In the genomic region with DNA sequence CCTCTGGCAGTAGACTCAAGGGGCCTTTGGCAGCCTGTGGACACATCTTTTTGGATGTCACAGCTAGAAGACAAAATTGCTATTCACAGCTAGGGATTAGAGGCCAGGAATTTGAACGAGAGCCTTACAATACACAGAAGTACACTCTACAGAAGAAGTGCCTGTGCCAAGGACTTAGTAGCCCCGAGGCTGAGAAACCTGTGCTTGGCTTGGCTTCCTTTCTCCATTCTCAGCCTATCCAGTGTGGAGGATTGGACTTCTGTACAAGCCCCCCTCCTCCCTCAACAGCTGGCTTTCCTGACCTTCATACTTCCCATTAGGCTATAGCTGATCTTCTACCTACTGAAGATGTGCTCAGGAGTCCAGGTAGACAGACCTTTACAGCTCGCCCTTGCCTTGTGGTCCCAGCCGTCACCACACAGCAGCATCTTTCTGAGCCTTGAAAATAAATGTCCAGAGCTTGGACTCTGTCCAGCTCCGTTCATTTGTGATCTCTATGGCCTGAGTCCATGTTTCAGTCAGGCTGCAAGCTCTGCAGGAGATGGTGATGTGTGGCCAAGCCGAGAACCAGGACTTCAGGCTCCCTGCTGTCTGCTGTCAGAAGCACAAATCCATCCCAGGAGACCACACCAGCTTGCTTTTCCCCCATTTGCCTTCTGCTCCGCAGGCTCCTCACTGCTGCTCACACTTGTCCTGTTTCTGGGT, we compare ENCODE assay signal across 25 mouse cellular contexts. TPM values are rescaled to one million over a fixed set of nuclear protein-coding genes. Genes with fewer than 3 reads are reported as not detected.
DNase-seq lines count a peak whose midpoint lies in the region; ATAC-seq and TF ChIP-seq lines count a peak whose summit lies in the region.
"Had no signal": no experiment of that assay in that cellular context is flagged by ENCODE, and none has a peak within 500 bp of the region (broad histone marks: within the 10 kb centered on the region; RNA-seq: fewer than 3 reads in every experiment).

No protein-coding gene starts in this region.

- H3K9ac ChIP-seq in hindbrain, postnatal 0 days (replicated peaks; ENCODE audit: low read length) = no peak overlapping the region
- H3K9ac ChIP-seq in hindbrain, embryonic 11.5 days (ENCODE audit: low read depth, low read length) = no peak overlapping the region
- no peak overlapping the region for H3K9ac ChIP-seq in neural tube, embryonic 15.5 days (replicated peaks)
- H3K9ac ChIP-seq: forebrain, embryonic 12.5 days; kidney, embryonic 15.5 days; neural tube, embryonic 12.5 days had no signal

- H3K27ac ChIP-seq in hindbrain, postnatal 0 days = peak overlapping the region; percentile 48; the same call in 1 of the 2 replicates
- no peak overlapping the region for H3K27ac ChIP-seq in hindbrain, embryonic 11.5 days (ENCODE audit: low read depth, low read length)
- H3K27ac ChIP-seq in neural tube, embryonic 15.5 days (replicated peaks) = no peak overlapping the region
- H3K27ac ChIP-seq: forebrain, embryonic 12.5 days; heart, adult 2 months; kidney, embryonic 15.5 days; layer of hippocampus, adult 2 months; neural tube, embryonic 12.5 days had no signal

- WGBS in hindbrain, postnatal 0 days = 34% methylated on average over 7 of the region's 7 CpGs
- WGBS in hindbrain, embryonic 11.5 days = 79% methylated on average over 7 of the region's 7 CpGs
- 66% methylated on average over 7 of the region's 7 CpGs for WGBS in neural tube, embryonic 15.5 days

- TF ChIP-seq CTCF in hindbrain, postnatal 0 days (IDR thresholded peaks at IDR 0.05; ENCODE audit: low read depth) = no peak

- no peaks in the 10 kb centered on the region for H3K27me3 ChIP-seq in hindbrain, postnatal 0 days (ENCODE audit: insufficient read depth, low read length)
- H3K27me3 ChIP-seq in hindbrain, embryonic 11.5 days (ENCODE audit: control insufficient read depth, insufficient read depth, low read length) = no peaks in the 10 kb centered on the region
- no peaks in the 10 kb centered on the region for H3K27me3 ChIP-seq in neural tube, embryonic 15.5 days (replicated peaks)
- H3K27me3 ChIP-seq: forebrain, embryonic 12.5 days; kidney, embryonic 15.5 days; megakaryocyte, embryonic 14.5 days; neural tube, embryonic 12.5 days had no signal

- no peak overlapping the region for H3K4me3 ChIP-seq in hindbrain, postnatal 0 days (ENCODE audit: low read length)
- no peak overlapping the region for H3K4me3 ChIP-seq in hindbrain, embryonic 11.5 days (ENCODE audit: low read depth, low read length)
- no peak overlapping the region for H3K4me3 ChIP-seq in neural tube, embryonic 15.5 days (replicated peaks)
- H3K4me3 ChIP-seq: forebrain, embryonic 12.5 days; heart, adult 2 months; kidney, embryonic 15.5 days; layer of hippocampus, adult 2 months; megakaryocyte, embryonic 14.5 days; neural tube, embryonic 12.5 days had no signal

- H3K4me2 ChIP-seq in hindbrain, postnatal 0 days (ENCODE audit: low read depth, low read length) = no peak overlapping the region
- H3K4me2 ChIP-seq in hindbrain, embryonic 11.5 days (replicated peaks; ENCODE audit: low read depth, low read length) = no peak overlapping the region
- no peak overlapping the region for H3K4me2 ChIP-seq in neural tube, embryonic 15.5 days
- H3K4me2 ChIP-seq: forebrain, embryonic 12.5 days; kidney, embryonic 15.5 days; neural tube, embryonic 12.5 days had no signal

- peak; percentile 4 for DNase-seq in adrenal gland, postnatal 10 days
- no peak for DNase-seq in adrenal gland, postnatal 36 days
- peak; percentile 73 for DNase-seq in hindbrain, postnatal 0 days (ENCODE audit: low spot score)
- DNase-seq in hindbrain, embryonic 11.5 days (ENCODE audit: low spot score) = no peak
- DNase-seq in neural tube, embryonic 10.5 days (ENCODE audit: extremely low spot score, low spot score) = no peak
- peak; percentile 29 to 52 for DNase-seq in cerebellum, postnatal 25 days
- DNase-seq: adrenal gland, postnatal 14 days; gastrocnemius, postnatal 14 days; heart, adult 2 months; heart, postnatal 36 days; liver; lung, postnatal 14 days; right cerebral cortex, postnatal 4 days; thymus, adult 2 months had no signal

- ATAC-seq in hindbrain, postnatal 0 days = peak; percentile 68
- no peak for ATAC-seq in hindbrain, embryonic 11.5 days (ENCODE audit: low FRiP score)
- ATAC-seq in neural tube, embryonic 15.5 days (ENCODE audit: low FRiP score) = peak; percentile 43; the same call in 1 of the 2 replicates
- no peak for ATAC-seq in megakaryocyte, adult 5-6 weeks (ENCODE audit: poor library complexity, severe bottlenecking)
- ATAC-seq: activated CD4-positive, CD25-positive, alpha-beta regulatory T cell, adult 4 months; CD4-positive, CD25-positive, alpha-beta regulatory T cell, adult 4 months; intestine, embryonic 16.5 days had no signal

- no peaks in the 10 kb centered on the region for H3K36me3 ChIP-seq in hindbrain, postnatal 0 days (ENCODE audit: insufficient read depth, low read length)
- H3K36me3 ChIP-seq in hindbrain, embryonic 11.5 days (ENCODE audit: control insufficient read depth, insufficient read depth, low read length) = no peaks in the 10 kb centered on the region
- H3K36me3 ChIP-seq in neural tube, embryonic 15.5 days = no peaks in the 10 kb centered on the region
- H3K36me3 ChIP-seq: forebrain, embryonic 12.5 days; kidney, embryonic 15.5 days; neural tube, embryonic 12.5 days had no signal

- peaks cover 12% of the 10 kb centered on the region; the same call in 1 of the 2 replicates for H3K4me1 ChIP-seq in hindbrain, postnatal 0 days (ENCODE audit: insufficient read depth, low read length)
- no peaks in the 10 kb centered on the region for H3K4me1 ChIP-seq in hindbrain, embryonic 11.5 days (replicated peaks; ENCODE audit: control insufficient read depth, insufficient read depth, low read length)
- peaks cover 8% of the 10 kb centered on the region; the same call in 1 of the 2 replicates for H3K4me1 ChIP-seq in neural tube, embryonic 15.5 days
- H3K4me1 ChIP-seq: forebrain, embryonic 12.5 days; kidney, embryonic 15.5 days; megakaryocyte, embryonic 14.5 days; neural tube, embryonic 12.5 days had no signal

- H3K9me3 ChIP-seq in hindbrain, postnatal 0 days (ENCODE audit: low read length) = no peaks in the 10 kb centered on the region
- no peaks in the 10 kb centered on the region for H3K9me3 ChIP-seq in hindbrain, embryonic 11.5 days (ENCODE audit: control insufficient read depth, low read length)
- H3K9me3 ChIP-seq in neural tube, embryonic 15.5 days (replicated peaks) = no peaks in the 10 kb centered on the region
- H3K9me3 ChIP-seq: forebrain, embryonic 12.5 days; kidney, embryonic 15.5 days; neural tube, embryonic 12.5 days had no signal

RNA-seq across cellular contexts. Expression of gene Tmem200c, which starts 55.2 kb away (rescaled TPM):
- total RNA-seq in adrenal gland, postnatal 10 days (2021) = under 1 TPM; 0.78 to 0.94 TPM
- total RNA-seq in adrenal gland, postnatal 36 days (2021) = under 1 TPM; 0.53 to 0.66 TPM
- total RNA-seq in hindbrain, postnatal 0 days (2014; rRNA removed) = 15.4 and 19.9 TPM in 2 replicates
- 2.3 and 2.7 TPM in 2 replicates for polyA plus RNA-seq in hindbrain, postnatal 0 days (2015; fragmentation: Nextera tagmentation; extraction: Ambion mirVana)
- polyA plus RNA-seq in hindbrain, embryonic 11.5 days (2014; fragmentation: Nextera tagmentation; extraction: Ambion mirVana) = 2.0 and 2.2 TPM in 2 replicates
- polyA plus RNA-seq in neural tube, embryonic 15.5 days (2015; fragmentation: Nextera tagmentation; extraction: Ambion mirVana) = 2.9 and 3.7 TPM in 2 replicates
- total RNA-seq in megakaryocyte, adult 5-6 weeks (2015) = not detected in 2 replicates
- total RNA-seq in megakaryocyte, adult 5-6 weeks (2017) = not detected in 2 replicates
- total RNA-seq: heart, postnatal 36 days had no signal
- polyA plus RNA-seq: activated CD4-positive, CD25-positive, alpha-beta regulatory T cell, adult 4 months; CD4-positive, CD25-positive, alpha-beta regulatory T cell, adult 4 months; liver, embryonic 16.5 days had no signal

Comparison
In these comparisons a context has a peak if more than half of its experiments do, and no peak if none do; other contexts are left out.
1. DNase-seq: peak in adrenal gland, postnatal 10 days (single experiment), hindbrain, postnatal 0 days (single experiment) and cerebellum, postnatal 25 days (2 of 2); none in adrenal gland, postnatal 36 days (0 of 2), hindbrain, embryonic 11.5 days (single experiment) and neural tube, embryonic 10.5 days (single experiment).
2. ATAC-seq: peak in hindbrain, postnatal 0 days (single experiment) and neural tube, embryonic 15.5 days (single experiment); none in hindbrain, embryonic 11.5 days (single experiment) and megakaryocyte, adult 5-6 weeks (single experiment).